Mouse (Mus musculus) left cerebral cortex, adult 18-20 months (tissue): ENCODE measurements at regions not wholly inside any gene's neighbourhood (a gene's known extent, or its start where the extent isn't known, plus 50 kb on each side); places are given as distances from the start of the nearest gene placed in this dataset.

Experiments
- DNase-seq, 2 experiments: peaks; one replicate each; pipeline ENCODE4 v3.0.0; 2021 to 2022; ENCODE audit warnings: low spot score in 2 of 2, mixed read lengths in 1 of 2

GRCm38 (mm10) chr13:55893154-55894018 lies 57.4 kb upstream of the Pitx1 start:
- DNase-seq, result no peak

- DNase-seq, result no peak
Measured at GRCm38 (mm10) chr13:55892250-55892649, 56.3 kb upstream of the Pitx1 start.

GRCm38 (mm10) chr13:55887099-55887736 lies 51.2 kb upstream of the Pitx1 start:
- no peak for DNase-seq
